Mouse (Mus musculus): Measurements from ENCODE around the gene Rhbdd2.

The Rhbdd2 gene

GRCm38 (mm10) chr5:135682009-135682408 is 49.6 kb downstream of the Rhbdd2 start:
- DNase-seq (ENCODE audit: low spot score in 2 of 2) = no peak

- DNase-seq (ENCODE audit: low spot score in 2 of 2) = no peak
These were observed 50.6 kb downstream of the Rhbdd2 start for GRCm38 (mm10) chr5:135682942-135683570.

- no peak for DNase-seq (ENCODE audit: low spot score in 2 of 2)
These were observed 58.0 kb downstream of the Rhbdd2 start for GRCm38 (mm10) chr5:135690401-135690800.

GRCm38 (mm10) chr5:135691266-135691665 is 58.8 kb downstream of the Rhbdd2 start:
- no peak for DNase-seq (ENCODE audit: low spot score in 2 of 2)

- no peak for DNase-seq (ENCODE audit: low spot score in 2 of 2)
These were observed 60.9 kb downstream of the Rhbdd2 start for GRCm38 (mm10) chr5:135693281-135693853.

GRCm38 (mm10) chr5:135695277-135695721 is 62.9 kb downstream of the Rhbdd2 start:
- DNase-seq (ENCODE audit: low spot score in 2 of 2) = no peak
